Mouse (Mus musculus) embryonic facial prominence, embryonic 12.5 days (tissue): ENCODE results near the gene Haus5. TPM values are rescaled to one million over a fixed set of nuclear protein-coding genes. Genes with fewer than 3 reads are reported as not detected.

ENCODE experiments used
- ATAC-seq: fragments of 200-750 bp; cut with Nextera tagmentation; 2 replicates; pipeline ENCODE4 v1.8.0; 2017; ENCODE audit not compliant: insufficient number of reproducible peaks, insufficient read depth, low FRiP score, low TSS enrichment
- H3K27ac ChIP-seq: fragments of 300-500 bp; sonication (generic); 2 replicates; pipeline ENCODE4 v1.5.1; 2016; ENCODE audit warnings: mild to moderate bottlenecking
- H3K27me3 ChIP-seq: fragments of 300-500 bp; sonication (generic); 2 replicates; pipeline ENCODE4 v1.6.1; 2016; ENCODE audit warnings: mild to moderate bottlenecking, moderate library complexity
- H3K36me3 ChIP-seq: fragments of 300-500 bp; sonication (generic); 2 replicates; pipeline ENCODE4 v1.6.1; 2016; ENCODE audit warnings: mild to moderate bottlenecking
- H3K4me1 ChIP-seq: fragments of 300-500 bp; sonication (generic); 2 replicates; pipeline ENCODE4 v1.6.1; 2016
- H3K4me2 ChIP-seq: fragments of 300-500 bp; sonication (generic); replicated peaks from 2 replicates; pipeline ENCODE4 v1.6.1; 2016; ENCODE audit warnings: mild to moderate bottlenecking, moderate library complexity
- H3K4me3 ChIP-seq: fragments of 300-500 bp; sonication (generic); 2 replicates; pipeline ENCODE4 v1.5.1; 2016; ENCODE audit warnings: mild to moderate bottlenecking
- H3K9ac ChIP-seq: fragments of 300-500 bp; sonication (generic); 2 replicates; pipeline ENCODE4 v1.6.1; 2016; ENCODE audit warnings: mild to moderate bottlenecking, moderate library complexity
- H3K9me3 ChIP-seq: fragments of 300-500 bp; sonication (generic); 2 replicates; pipeline ENCODE4 v1.6.1; 2016; ENCODE audit warnings: mild to moderate bottlenecking, moderate library complexity
- WGBS: fragments of 180-500 bp; shearing (Covaris S2); methylation state at CpG from one replicate; pipeline ENCODE4 v1.1.7; 2016; 5-methylcytosine and 5-hydroxymethylcytosine counted together
- polyA plus RNA-seq: library from polyadenylated mRNA; unstranded; fragments of >200 nt; fragmentation: Nextera tagmentation; extraction: Ambion mirVana; gene quantifications from 2 replicates; pipeline ENCODE4 v1.2.1, GENCODE M21; 2016

Gene Haus5
- polyA plus RNA-seq, 1 experiment from 2014 or later: 59.3 TPM

DNA sequence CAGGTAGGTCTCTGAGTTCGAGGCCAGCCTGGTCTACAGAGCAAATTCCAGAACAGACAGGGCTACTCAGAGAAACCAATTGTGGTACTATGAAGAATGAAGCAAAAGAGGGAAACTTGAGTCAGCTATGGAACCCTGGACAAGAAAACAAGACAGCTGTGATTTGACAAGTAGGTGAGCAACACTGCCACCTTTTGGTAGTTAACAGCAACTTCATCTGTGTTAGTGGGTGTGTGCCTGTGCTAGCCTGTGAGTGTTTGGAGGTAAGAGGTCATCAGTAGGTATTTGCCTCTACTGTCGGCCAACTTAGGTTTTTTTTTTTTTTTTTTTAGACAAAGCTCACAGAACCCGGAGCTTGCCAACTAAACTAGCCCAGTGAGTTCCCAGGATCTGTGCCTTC is 4.4 kb upstream of the Haus5 start:
- H3K9ac ChIP-seq: no peak overlapping the region

DNA sequence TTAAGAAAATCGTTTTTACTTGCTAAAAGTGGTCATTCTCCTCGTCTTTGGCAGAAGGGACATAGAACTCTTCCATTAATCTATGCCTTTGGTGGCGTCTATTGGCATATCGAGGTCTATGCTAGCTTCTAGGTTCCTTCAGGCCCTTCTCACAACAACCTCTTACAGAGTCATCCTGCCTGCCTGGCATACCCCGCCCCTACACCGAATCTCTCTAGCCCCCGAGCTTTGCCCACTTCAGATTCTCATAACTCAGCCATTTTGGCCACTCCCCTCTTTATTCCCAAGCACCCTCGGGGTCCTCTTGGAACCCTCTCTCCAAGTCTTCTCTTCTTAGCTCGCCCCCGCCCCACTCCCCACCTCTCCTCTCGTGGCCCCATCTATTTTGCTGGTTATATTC is 527 bp upstream of the Haus5 start:
- Histone ChIP-seq H3K9ac (peak overlapping the region; percentile 66), H3K36me3 (peaks cover 14% of the 10 kb centered on the region), H3K4me1 (0 out of 2 replicates have a peak, but pooled peaks cover 6% of the 10 kb centered on the region), H3K9me3 (no peaks in the 10 kb centered on the region), H3K4me3 (peak overlapping the region; percentile 68), H3K27me3 (0 out of 2 replicates have a peak, but pooled peaks cover 3% of the 10 kb centered on the region), H3K4me2 (peak overlapping the region; percentile 83), H3K27ac (no peak overlapping the region)
- ATAC-seq: no peak; the same call in 1 of the 2 replicates
- 7% methylated on average over 11 of the region's 11 CpGs for WGBS

More for the DNA sequence above, 4.4 kb upstream of the Haus5 start:
- Histone ChIP-seq H3K9me3 (no peaks in the 10 kb centered on the region), H3K4me1 (0 out of 2 replicates have a peak, but pooled peaks cover 5% of the 10 kb centered on the region), H3K27me3 (0 out of 2 replicates have a peak, but pooled peaks cover 3% of the 10 kb centered on the region), H3K36me3 (no peaks in the 10 kb centered on the region), H3K4me2 (no peak overlapping the region), H3K4me3 (no peak overlapping the region), H3K27ac (no peak overlapping the region)
- 41% methylated on average over 3 of the region's 3 CpGs for WGBS
- ATAC-seq: no peak

DNA sequence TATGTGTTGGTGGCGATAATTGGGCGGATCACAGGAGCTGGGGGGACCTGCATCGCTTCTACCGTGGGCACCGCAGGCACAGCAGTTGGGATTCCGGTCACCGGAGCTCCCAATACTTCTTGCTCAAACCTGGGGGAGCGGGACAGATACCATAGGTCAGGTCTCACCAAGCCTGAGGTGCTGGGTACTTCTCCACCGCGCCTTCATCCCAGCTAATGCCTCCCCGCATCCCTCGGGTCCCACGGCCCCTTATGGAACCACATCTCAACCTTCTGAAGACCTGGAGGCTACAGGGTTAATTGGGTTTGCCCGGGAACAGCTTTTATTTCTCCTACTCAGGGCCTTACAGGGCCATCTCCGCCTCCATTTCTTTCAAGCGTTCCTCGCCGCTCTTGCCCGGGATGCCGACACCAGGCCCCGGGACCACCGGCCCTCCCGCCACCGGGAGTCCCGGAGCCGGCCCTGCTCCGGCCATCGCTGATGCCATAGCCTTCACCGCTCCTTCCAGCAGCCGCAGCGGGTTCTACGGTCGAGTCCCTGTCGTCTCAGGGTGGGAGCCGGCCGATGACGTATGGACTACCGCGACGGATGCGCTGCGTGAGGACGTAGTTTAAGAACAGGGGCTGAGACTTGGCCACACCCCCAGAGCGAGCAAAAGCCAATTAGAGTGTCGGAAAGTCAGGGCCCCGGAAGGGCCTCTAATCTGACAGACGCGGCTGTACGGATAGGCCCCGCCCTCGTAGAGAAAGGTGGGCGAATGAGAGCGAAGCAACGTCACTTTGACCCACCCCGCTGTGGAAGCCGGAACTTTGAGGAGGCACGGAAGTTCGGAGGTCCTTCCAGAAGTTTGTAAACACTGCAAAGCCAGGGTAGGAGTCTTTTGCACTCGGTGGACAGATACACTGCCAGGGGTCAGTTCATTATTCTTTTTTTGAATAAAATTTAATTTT is 14.9 kb downstream of the Haus5 start, which contains the start of gene Rbm42:
Gene Rbm42, minus strand, starts transcription at position 727 of the 950 bp plus-strand sequence.
- WGBS: 1% methylated on average over 59 of the region's 59 CpGs
- Histone ChIP-seq H3K9ac (peak within 1 kb of the TSS; percentile 92), H3K27me3 (no peaks in the 10 kb centered on the region), H3K4me1 (peaks cover 3% of the 10 kb centered on the region; the same call in 1 of the 2 replicates), H3K4me2 (peak within 1 kb of the TSS; percentile 92), H3K27ac (peak within 1 kb of the TSS; percentile 46; the same call in 1 of the 2 replicates), H3K36me3 (peaks cover 61% of the 10 kb centered on the region), H3K9me3 (no peaks in the 10 kb centered on the region), H3K4me3 (peak within 1 kb of the TSS; percentile 88)
- peak; percentile 98 for ATAC-seq

GRCm38 (mm10) chr7:30639083-30639482 is 25.7 kb downstream of the Haus5 start:
- no peak overlapping the region for H3K27ac ChIP-seq
- H3K4me2 ChIP-seq: no peak overlapping the region
- H3K9ac ChIP-seq: no peak overlapping the region
- no peak overlapping the region for H3K4me3 ChIP-seq
- no peaks in the 10 kb centered on the region for H3K9me3 ChIP-seq
- 0 out of 2 replicates have a peak, but pooled peaks cover 11% of the 10 kb centered on the region for H3K4me1 ChIP-seq
- H3K36me3 ChIP-seq: peaks cover 40% of the 10 kb centered on the region
- 14% methylated on average over 4 of the region's 4 CpGs for WGBS
- ATAC-seq: no peak
- peaks cover 26% of the 10 kb centered on the region for H3K27me3 ChIP-seq

GRCm38 (mm10) chr7:30636395-30636794 is 28.4 kb downstream of the Haus5 start:
- Histone ChIP-seq H3K4me3 (no peak overlapping the region), H3K4me2 (no peak overlapping the region), H3K9ac (no peak overlapping the region), H3K27me3 (peaks cover 52% of the 10 kb centered on the region), H3K4me1 (0 out of 2 replicates have a peak, but pooled peaks cover 11% of the 10 kb centered on the region), H3K27ac (no peak overlapping the region), H3K36me3 (peaks cover 14% of the 10 kb centered on the region), H3K9me3 (no peaks in the 10 kb centered on the region)
- no peak for ATAC-seq
- 25% methylated on average over 11 of the region's 11 CpGs for WGBS

DNA sequence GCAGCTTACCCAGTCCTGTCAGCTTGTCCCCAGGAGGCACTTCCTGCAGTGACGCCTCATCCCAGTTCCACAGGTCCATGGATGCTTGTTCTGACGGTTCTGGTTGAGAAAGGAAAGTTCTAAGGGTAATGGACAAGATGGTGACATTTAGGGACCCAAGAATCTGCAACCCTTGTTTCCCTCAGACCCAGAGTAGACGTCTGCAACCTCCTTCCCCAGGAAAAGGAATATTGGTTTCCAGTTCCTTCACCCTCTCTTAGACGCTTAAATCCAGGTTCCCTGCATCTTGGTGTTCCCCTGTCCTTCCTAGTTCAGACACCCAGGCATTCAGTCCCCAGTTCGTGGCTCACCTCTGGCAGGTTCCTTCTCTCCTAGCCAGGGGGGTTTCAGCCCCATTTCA is 29.0 kb downstream of the Haus5 start, which contains the start of gene Etv2:
Gene Etv2, minus strand, starts transcription at position 101 of the 400 bp plus-strand sequence.
- Histone ChIP-seq H3K4me2 (peak within 1 kb of the TSS; percentile 29), H3K9me3 (no peaks in the 10 kb centered on the region)

DNA sequence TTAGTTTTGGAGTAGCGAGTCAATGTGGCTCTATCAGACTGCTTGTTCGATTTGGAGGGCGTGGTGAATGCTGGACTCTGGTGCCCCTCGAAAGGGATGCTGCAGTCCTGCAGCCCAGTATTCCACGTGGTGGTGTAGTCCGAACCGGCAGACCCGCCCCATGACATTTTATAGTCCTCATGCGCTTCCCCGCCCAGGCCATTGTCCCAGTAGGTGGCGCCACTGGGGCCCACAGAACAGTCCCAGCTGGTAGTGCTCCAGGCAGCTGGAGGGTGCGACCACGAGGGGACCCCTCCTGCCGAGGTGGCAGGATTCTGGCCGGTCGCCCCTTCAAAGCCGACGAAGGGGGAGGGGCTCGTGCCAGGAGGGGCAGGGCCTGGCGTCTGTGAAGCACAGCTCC is 30.2 kb downstream of the Haus5 start:
- 0 out of 2 replicates have a peak, but pooled peaks cover 11% of the 10 kb centered on the region for H3K4me1 ChIP-seq
- WGBS: 1% methylated on average over 20 of the region's 20 CpGs
- H3K27ac ChIP-seq: no peak overlapping the region
- no peaks in the 10 kb centered on the region for H3K9me3 ChIP-seq
- H3K27me3 ChIP-seq: peaks cover 57% of the 10 kb centered on the region
- no peaks in the 10 kb centered on the region for H3K36me3 ChIP-seq
- peak overlapping the region; percentile 2; the same call in 1 of the 2 replicates for H3K4me3 ChIP-seq
- H3K4me2 ChIP-seq: peak overlapping the region; percentile 29
- H3K9ac ChIP-seq: no peak overlapping the region
- ATAC-seq: no peak

More for the DNA sequence above, 29.0 kb downstream of the Haus5 start, which contains the start of gene Etv2:
- Histone ChIP-seq H3K4me3 (peak within 1 kb of the TSS; percentile 2; the same call in 1 of the 2 replicates), H3K4me1 (0 out of 2 replicates have a peak, but pooled peaks cover 11% of the 10 kb centered on the region), H3K9ac (no peak within 1 kb of the TSS), H3K36me3 (peaks cover 8% of the 10 kb centered on the region), H3K27ac (no peak within 1 kb of the TSS), H3K27me3 (peaks cover 55% of the 10 kb centered on the region)
- ATAC-seq: no peak
- 3% methylated on average over 5 of the region's 5 CpGs for WGBS

DNA sequence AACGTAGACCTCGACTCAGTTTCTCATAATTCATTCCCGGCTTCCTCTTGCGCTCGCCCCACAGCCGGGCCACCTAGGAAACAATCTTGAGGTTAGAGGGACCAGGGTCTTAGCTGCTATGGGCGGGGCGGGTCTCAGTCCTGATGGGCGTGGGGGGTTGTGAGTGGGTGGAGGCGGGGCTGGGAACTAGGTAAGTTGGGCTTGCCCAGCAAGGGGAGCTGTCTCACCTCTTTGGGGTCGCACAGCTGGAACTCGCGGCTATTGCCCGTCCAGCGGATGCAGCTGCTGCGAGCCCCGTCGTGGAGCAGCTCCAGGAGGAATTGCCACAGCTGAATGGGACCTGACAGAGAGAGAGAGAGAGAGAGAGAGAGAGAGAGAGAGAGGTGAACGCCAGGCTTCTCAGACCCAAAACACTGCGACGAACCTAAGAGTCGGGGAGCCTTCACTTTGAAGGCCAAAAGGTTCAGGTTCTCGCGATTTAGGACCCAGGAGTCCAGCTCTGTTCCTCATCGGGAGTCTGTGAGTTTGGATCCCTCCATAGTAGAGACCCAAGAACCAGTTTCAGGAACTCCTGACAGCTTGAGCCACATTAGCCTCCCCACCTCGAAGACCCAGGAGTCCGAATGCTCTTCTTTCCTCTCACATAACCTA is 30.9 kb downstream of the Haus5 start:
- ATAC-seq: no peak
- no peaks in the 10 kb centered on the region for H3K9me3 ChIP-seq
- no peak overlapping the region for H3K27ac ChIP-seq
- H3K9ac ChIP-seq: no peak overlapping the region
- WGBS: 6% methylated on average over 27 of the region's 27 CpGs
- no peak overlapping the region for H3K4me2 ChIP-seq
- peaks cover 59% of the 10 kb centered on the region for H3K27me3 ChIP-seq
- H3K4me1 ChIP-seq: 0 out of 2 replicates have a peak, but pooled peaks cover 11% of the 10 kb centered on the region
- H3K36me3 ChIP-seq: no peaks in the 10 kb centered on the region
- H3K4me3 ChIP-seq: 0 out of 2 replicates have a peak overlapping the region, but pooled peaks have one; percentile 0

GRCm38 (mm10) chr7:30629013-30629412 is 35.8 kb downstream of the Haus5 start:
- Histone ChIP-seq H3K36me3 (peaks cover 4% of the 10 kb centered on the region; the same call in 1 of the 2 replicates), H3K9ac (no peak overlapping the region), H3K4me3 (no peak overlapping the region), H3K27ac (no peak overlapping the region), H3K4me1 (peaks cover 7% of the 10 kb centered on the region; the same call in 1 of the 2 replicates), H3K9me3 (no peaks in the 10 kb centered on the region), H3K27me3 (peaks cover 33% of the 10 kb centered on the region), H3K4me2 (no peak overlapping the region)
- no peak for ATAC-seq

GRCm38 (mm10) chr7:30626647-30627046 is 38.1 kb downstream of the Haus5 start:
- 77% methylated on average over 5 of the region's 5 CpGs for WGBS
- Histone ChIP-seq H3K4me3 (no peak overlapping the region), H3K9ac (no peak overlapping the region), H3K27ac (no peak overlapping the region), H3K27me3 (peaks cover 9% of the 10 kb centered on the region), H3K9me3 (no peaks in the 10 kb centered on the region), H3K36me3 (peaks cover 27% of the 10 kb centered on the region), H3K4me2 (peak overlapping the region; percentile 86; the same call in 1 of the 2 replicates), H3K4me1 (peaks cover 7% of the 10 kb centered on the region; the same call in 1 of the 2 replicates)
- ATAC-seq: no peak
